Mouse (Mus musculus) lung, postnatal 0 days (tissue): ENCODE results near the gene Trub2. TPM values are rescaled to one million over a fixed set of nuclear protein-coding genes. Genes with fewer than 3 reads are reported as not detected.
A peak's percentile ranks its signal among the peaks of the same experiment; 100 is the strongest.

ENCODE experiments used
- ATAC-seq: fragments of 200-750 bp; cut with Nextera tagmentation; 2 replicates; pipeline ENCODE4 v1.8.0; 2017; ENCODE audit warnings: moderate library complexity
- DNase-seq: peaks from one replicate; pipeline ENCODE4 v3.0.0-alpha.2; 2016; ENCODE audit warnings: low spot score
- H3K27ac ChIP-seq: fragments of 300-500 bp; sonication (generic); 2 replicates; pipeline ENCODE4 v1.5.1; 2014; ENCODE audit warnings: antibody characterized with exemption, mild to moderate bottlenecking, low read length, mixed read lengths
- H3K27me3 ChIP-seq: fragments of 300-500 bp; sonication (generic); replicated peaks from 2 replicates; pipeline ENCODE4 v1.6.1; 2014; ENCODE audit warnings: low read length, mixed read lengths; ENCODE audit not compliant: insufficient read depth
- H3K36me3 ChIP-seq: fragments of 300-500 bp; sonication (generic); 2 replicates; pipeline ENCODE4 v1.6.1; 2014; ENCODE audit warnings: low read length, mixed read lengths; ENCODE audit not compliant: insufficient read depth
- H3K4me1 ChIP-seq: fragments of 300-500 bp; sonication (generic); 2 replicates; pipeline ENCODE4 v1.6.1; 2014; ENCODE audit warnings: antibody characterized with exemption, low read depth, low read length, mixed read lengths; ENCODE audit not compliant: insufficient read depth
- H3K4me2 ChIP-seq: fragments of 300-500 bp; sonication (generic); replicated peaks from 2 replicates; pipeline ENCODE4 v1.6.1; 2014; ENCODE audit warnings: low read depth, mild to moderate bottlenecking, low read length, moderate library complexity, mixed read lengths
- H3K4me3 ChIP-seq: fragments of 300-500 bp; sonication (generic); 2 replicates; pipeline ENCODE4 v1.5.1; 2014; ENCODE audit warnings: low read depth, low read length
- H3K9ac ChIP-seq: fragments of 300-500 bp; sonication (generic); replicated peaks from 2 replicates; pipeline ENCODE4 v1.6.1; 2014; ENCODE audit warnings: low read depth, mild to moderate bottlenecking
- H3K9me3 ChIP-seq: fragments of 300-500 bp; sonication (generic); 2 replicates; pipeline ENCODE4 v1.6.1; 2016; ENCODE audit warnings: low read length, mixed read lengths
- CTCF ChIP-seq: IDR thresholded peaks from 2 replicates; pipeline ENCODE4 v1.5.1; 2016; ENCODE audit warnings: antibody characterized with exemption, mild to moderate bottlenecking
- EP300 ChIP-seq: IDR thresholded peaks from 2 replicates; pipeline ENCODE4 v1.6.1; 2016; ENCODE audit warnings: antibody characterized with exemption, mild to moderate bottlenecking, control low read depth
- WGBS: fragments of 180-500 bp; shearing (Covaris S2); extraction: QIAGEN DNeasy Blood & Tissue Kit; methylation state at CpG from one replicate; pipeline ENCODE4 v1.1.7; 2014; 5-methylcytosine and 5-hydroxymethylcytosine counted together
- polyA plus RNA-seq: library from polyadenylated mRNA; unstranded; fragments of >200 nt; fragmentation: Nextera tagmentation; extraction: Ambion mirVana; gene quantifications from 2 replicates; pipeline ENCODE4 v1.2.1, GENCODE M21; 2015

Trub2 gene
- polyA plus RNA-seq: 16.2 and 18.5 TPM in 2 replicates

DNA sequence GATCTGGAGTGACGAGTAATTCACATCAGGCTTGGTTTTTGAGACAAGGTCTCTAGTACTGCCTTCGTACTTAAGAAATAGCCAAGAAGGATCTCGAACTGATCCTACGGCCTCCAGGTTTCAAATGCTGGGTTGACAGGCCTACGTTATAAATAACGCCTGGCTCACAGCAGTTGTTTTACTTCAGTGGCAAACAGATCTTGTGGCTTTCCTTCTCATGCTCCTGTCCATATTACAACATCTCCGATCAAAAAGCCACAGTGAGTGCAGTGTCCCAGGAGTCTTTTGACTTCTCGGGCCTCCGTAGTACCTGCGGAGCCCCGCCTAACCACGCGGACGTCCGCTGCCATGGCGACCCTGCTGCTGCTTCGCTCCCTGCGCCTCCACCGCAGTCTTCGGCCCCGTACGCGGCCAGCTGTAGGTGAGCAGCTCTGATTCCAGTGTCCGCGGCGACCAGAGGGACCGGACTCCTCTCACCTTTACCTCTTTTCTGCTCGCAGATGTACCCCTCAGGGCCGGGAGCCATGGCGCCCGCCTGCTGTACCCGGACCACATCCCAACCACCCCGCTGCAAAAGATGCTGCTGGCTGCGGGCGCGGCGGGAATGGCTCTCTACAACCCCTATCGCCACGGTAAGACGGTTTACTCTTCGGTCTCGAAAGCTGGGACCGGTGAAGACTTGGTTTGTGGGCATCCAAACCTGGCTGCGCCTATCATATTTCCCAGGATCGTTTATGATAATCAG lies at the start of gene Trub2:
Trub2 (minus strand) TSS at position 566 of the 745 bp plus-strand sequence.
- WGBS: under 1% methylated on average over 45 of the region's 45 CpGs
- H3K27me3 ChIP-seq: no peaks in the 10 kb centered on the region
- no peaks in the 10 kb centered on the region; the same call in 1 of the 2 replicates for H3K36me3 ChIP-seq
- ATAC-seq (peak; percentile 94), DNase-seq (peak; percentile 89)
- H3K4me2 ChIP-seq: peak within 1 kb of the TSS; percentile 92
- H3K9ac ChIP-seq: peak within 1 kb of the TSS; percentile 70
- H3K9me3 ChIP-seq: no peaks in the 10 kb centered on the region
- H3K4me1 ChIP-seq: peaks cover 6% of the 10 kb centered on the region; the same call in 1 of the 2 replicates
- H3K27ac ChIP-seq: peak within 1 kb of the TSS; percentile 82
- peak within 1 kb of the TSS; percentile 65 for H3K4me3 ChIP-seq
- no peak for TF ChIP-seq CTCF
- no peak; the same call in 1 of the 2 replicates for TF ChIP-seq EP300

DNA sequence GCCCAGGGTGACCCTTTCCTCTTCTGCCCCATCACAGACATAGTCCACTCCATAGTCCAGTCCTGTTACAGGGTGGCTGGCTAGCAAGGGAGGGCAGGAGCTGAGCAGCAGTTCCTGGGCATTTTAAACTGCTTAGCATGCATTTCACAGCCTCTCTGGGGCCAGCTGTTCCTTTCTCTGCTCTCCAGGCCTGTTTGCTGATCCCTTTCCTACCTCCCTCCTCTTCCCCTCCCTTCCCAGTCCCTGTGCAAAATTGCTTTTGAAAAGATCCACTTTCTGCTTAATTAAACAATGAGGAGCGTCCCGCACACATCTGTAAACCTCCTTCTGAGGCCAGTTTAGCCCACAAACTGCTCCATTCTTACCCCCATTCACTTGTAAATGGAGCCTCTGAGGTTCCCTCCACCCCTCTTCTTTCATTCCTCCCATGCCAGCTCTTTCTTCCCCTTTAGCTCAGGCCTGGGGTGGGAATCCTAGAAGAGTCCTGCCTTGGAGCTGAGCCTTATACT lies 47.1 kb upstream of the Trub2 start:
- Histone ChIP-seq H3K4me3 (no peak overlapping the region), H3K9me3 (no peaks in the 10 kb centered on the region), H3K9ac (no peak overlapping the region), H3K27ac (no peak overlapping the region), H3K36me3 (peaks cover 20% of the 10 kb centered on the region; the same call in 1 of the 2 replicates), H3K4me1 (no peaks in the 10 kb centered on the region), H3K4me2 (no peak overlapping the region), H3K27me3 (no peaks in the 10 kb centered on the region)
- TF ChIP-seq CTCF (no peak), EP300 (no peak)
- 84% methylated on average over 2 of the region's 2 CpGs for WGBS
- ATAC-seq (no peak), DNase-seq (no peak)

DNA sequence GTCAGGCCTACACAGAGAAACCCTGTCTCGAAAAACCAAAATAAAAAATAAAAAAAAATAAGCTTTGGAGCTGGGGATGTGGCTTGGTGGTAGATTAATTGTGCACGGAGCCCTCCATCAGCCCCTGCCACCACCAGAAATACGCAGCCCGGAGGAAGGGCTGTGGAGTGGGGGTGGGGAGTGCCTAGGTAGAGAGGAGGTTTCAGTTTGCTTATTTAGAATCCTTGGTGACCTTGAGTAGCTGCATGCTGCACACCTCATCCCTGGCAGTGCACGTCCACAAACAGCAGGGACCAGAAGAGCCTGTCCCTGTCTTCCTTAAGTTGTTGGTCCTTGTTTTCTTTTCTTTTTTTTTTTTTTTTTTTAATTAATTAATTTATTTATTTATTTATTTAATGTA lies 45.5 kb upstream of the Trub2 start:
- Histone ChIP-seq H3K4me3 (no peak overlapping the region), H3K27ac (no peak overlapping the region), H3K9ac (no peak overlapping the region), H3K36me3 (peaks cover 20% of the 10 kb centered on the region; the same call in 1 of the 2 replicates), H3K4me1 (no peaks in the 10 kb centered on the region), H3K27me3 (no peaks in the 10 kb centered on the region), H3K4me2 (no peak overlapping the region), H3K9me3 (no peaks in the 10 kb centered on the region)
- TF ChIP-seq EP300 (no peak), CTCF (no peak)
- 91% methylated on average over 5 of the region's 5 CpGs for WGBS
- no peak for DNase-seq
- ATAC-seq: no peak

DNA sequence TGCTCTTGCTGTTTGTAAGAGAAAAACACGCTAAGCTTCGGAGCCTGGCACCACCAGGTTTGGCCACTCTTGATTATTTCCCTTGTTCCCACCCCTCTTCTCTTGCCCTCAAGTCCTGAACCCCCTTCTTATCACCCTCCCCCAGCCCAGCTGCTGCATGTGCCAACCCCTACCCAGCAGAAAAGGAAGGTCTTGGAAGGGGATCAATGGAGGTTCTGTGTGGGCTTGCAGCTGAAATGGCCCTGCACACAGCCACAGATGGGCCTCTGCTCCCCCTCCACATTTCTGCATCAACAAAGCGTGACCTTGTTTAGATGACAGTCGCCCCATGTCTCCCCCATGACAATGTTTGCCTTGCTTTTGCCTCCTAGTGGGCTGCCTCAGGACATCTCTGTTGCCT lies 42.8 kb upstream of the Trub2 start:
- Histone ChIP-seq H3K27me3 (no peaks in the 10 kb centered on the region), H3K27ac (no peak overlapping the region), H3K4me3 (no peak overlapping the region), H3K9ac (no peak overlapping the region), H3K9me3 (no peaks in the 10 kb centered on the region), H3K36me3 (peaks cover 11% of the 10 kb centered on the region; the same call in 1 of the 2 replicates), H3K4me2 (no peak overlapping the region), H3K4me1 (no peaks in the 10 kb centered on the region)
- ATAC-seq: no peak
- no peak for DNase-seq
- WGBS: 84% methylated on average over 4 of the region's 4 CpGs
- TF ChIP-seq EP300 (no peak), CTCF (no peak)

DNA sequence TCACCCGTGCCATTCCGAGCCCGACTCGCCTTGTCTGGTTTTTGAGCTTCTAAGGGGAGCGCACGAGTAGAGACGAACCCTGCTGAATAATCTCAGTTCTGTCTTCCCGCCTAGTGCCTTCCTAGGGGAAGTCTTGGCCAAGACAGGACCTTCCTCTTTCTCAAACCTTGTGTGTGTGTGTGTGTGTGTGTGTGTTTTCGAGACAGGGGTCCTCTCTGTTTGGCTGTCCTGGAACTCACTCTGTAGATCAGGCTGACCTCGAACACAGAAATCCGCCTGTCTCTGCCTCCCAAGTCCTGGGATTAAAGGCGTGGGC lies 39.4 kb upstream of the Trub2 start:
- TF ChIP-seq CTCF: no peak
- no peak for TF ChIP-seq EP300
- Histone ChIP-seq H3K27ac (peak overlapping the region; percentile 39), H3K9ac (peak overlapping the region; percentile 66), H3K27me3 (no peaks in the 10 kb centered on the region), H3K36me3 (0 out of 2 replicates have a peak, but pooled peaks cover 2% of the 10 kb centered on the region), H3K4me3 (peak overlapping the region; percentile 77), H3K4me2 (peak overlapping the region; percentile 78), H3K9me3 (no peaks in the 10 kb centered on the region), H3K4me1 (no peaks in the 10 kb centered on the region)
- no peak for ATAC-seq
- 3% methylated on average over 12 of the region's 12 CpGs for WGBS
- no peak for DNase-seq

DNA sequence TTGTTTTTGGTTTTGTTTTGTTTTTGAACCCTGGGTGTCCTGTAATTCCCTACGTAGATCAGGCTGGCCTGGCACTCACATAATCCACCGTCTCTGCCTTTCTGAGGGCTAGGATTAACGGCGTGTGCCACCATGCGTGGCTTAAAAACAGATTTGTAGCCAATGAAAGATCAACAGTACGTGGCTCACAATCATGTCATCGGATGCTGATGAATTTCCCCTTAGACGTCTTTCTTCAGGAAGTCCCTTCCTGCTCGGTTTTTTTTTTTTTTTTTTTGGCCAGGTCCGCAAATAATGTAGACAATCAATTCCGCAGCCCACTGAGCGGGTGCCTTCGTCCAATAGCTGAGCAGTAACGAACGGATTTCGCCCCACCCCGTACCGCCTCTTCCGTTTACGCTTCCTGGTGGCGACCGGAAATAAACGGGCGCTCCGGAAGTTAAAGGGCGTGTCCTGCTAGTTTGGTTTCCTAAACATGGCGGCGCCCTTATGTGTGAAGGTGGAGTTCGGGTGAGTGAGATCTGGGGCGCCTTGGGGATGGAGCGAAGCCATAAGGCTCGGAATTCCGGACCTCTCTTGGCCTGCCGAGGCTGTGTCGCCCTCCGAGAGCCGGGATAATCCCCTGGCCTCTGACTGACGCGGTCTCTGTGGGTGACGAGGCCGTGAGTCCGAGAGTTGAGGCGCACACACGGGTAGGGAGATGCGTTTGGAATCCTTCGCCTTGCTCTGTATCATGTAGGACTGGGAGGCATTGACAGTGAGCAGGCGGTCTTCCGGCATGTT lies 38.8 kb upstream of the Trub2 start:
- H3K36me3 ChIP-seq: no peaks in the 10 kb centered on the region
- under 1% methylated on average over 48 of the region's 48 CpGs for WGBS
- peak; percentile 99 for DNase-seq
- H3K4me2 ChIP-seq: peak overlapping the region; percentile 78
- peak overlapping the region; percentile 86 for H3K27ac ChIP-seq
- TF ChIP-seq EP300: peak; percentile 93
- TF ChIP-seq CTCF: peak; percentile 16; the same call in 1 of the 2 replicates
- H3K27me3 ChIP-seq: no peaks in the 10 kb centered on the region
- no peaks in the 10 kb centered on the region for H3K9me3 ChIP-seq
- H3K4me1 ChIP-seq: no peaks in the 10 kb centered on the region
- peak; percentile 99 for ATAC-seq
- H3K4me3 ChIP-seq: peak overlapping the region; percentile 77
- peak overlapping the region; percentile 66 for H3K9ac ChIP-seq
